Mouse (Mus musculus): ENCODE measurements around the gene Twf2. TPM values are rescaled to one million over a fixed set of nuclear protein-coding genes. Genes with fewer than 3 reads are reported as not detected.
A peak's percentile ranks its signal among the peaks of the same experiment; 100 is the strongest.
"Not testable (repeated sequence)": the region's sequence is repeated elsewhere in the genome, so short reads cannot be mapped to it uniquely, and the experiment has no call there.

The Twf2 gene
- polyA plus RNA-seq, 1 experiment from 2014 or later, result 57.5 TPM

- Histone ChIP-seq H3K4me2 (ENCODE audit: low read length) (peak overlapping the region; percentile 66), H3K4me1 (ENCODE audit: control insufficient read depth, insufficient read depth, low read length) (peaks cover 4% of the 10 kb centered on the region; the same call in 1 of the 2 replicates), H3K4me3 (ENCODE audit: low read depth, low read length) (peak overlapping the region; percentile 45), H3K27me3 (replicated peaks; ENCODE audit: control insufficient read depth, insufficient read depth, low read length) (no peaks in the 10 kb centered on the region), H3K9me3 (replicated peaks; ENCODE audit: control insufficient read depth, low read length) (no peaks in the 10 kb centered on the region), H3K9ac (ENCODE audit: low read length) (peak overlapping the region; percentile 71), H3K27ac (ENCODE audit: low read depth, low read length) (peak overlapping the region; percentile 95; the same call in 1 of the 2 replicates), H3K36me3 (ENCODE audit: control insufficient read depth, insufficient read depth, low read length) (no peaks in the 10 kb centered on the region)
- WGBS, result 45% methylated on average over 5 of the region's 5 CpGs
- DNase-seq (ENCODE audit: low spot score) (no peak), ATAC-seq (no peak)
These were observed 42.5 kb upstream of the Twf2 start for GRCm38 (mm10) chr9:106160426-106160825.

GRCm38 (mm10) chr9:106166709-106167108 lies 36.2 kb upstream of the Twf2 start:
- 82% methylated on average over 2 of the region's 2 CpGs for WGBS
- Histone ChIP-seq H3K9ac (ENCODE audit: low read length) (no peak overlapping the region), H3K27ac (ENCODE audit: low read depth, low read length) (no peak overlapping the region), H3K4me1 (ENCODE audit: control insufficient read depth, insufficient read depth, low read length) (peaks cover 6% of the 10 kb centered on the region; the same call in 1 of the 2 replicates), H3K27me3 (replicated peaks; ENCODE audit: control insufficient read depth, insufficient read depth, low read length) (no peaks in the 10 kb centered on the region), H3K4me2 (ENCODE audit: low read length) (no peak overlapping the region), H3K9me3 (replicated peaks; ENCODE audit: control insufficient read depth, low read length) (no peaks in the 10 kb centered on the region), H3K4me3 (ENCODE audit: low read depth, low read length) (no peak overlapping the region), H3K36me3 (ENCODE audit: control insufficient read depth, insufficient read depth, low read length) (no peaks in the 10 kb centered on the region)
- ATAC-seq, result no peak
- DNase-seq (ENCODE audit: low spot score), result no peak

GRCm38 (mm10) chr9:106167241-106167640 lies 35.7 kb upstream of the Twf2 start:
- ATAC-seq, result no peak
- WGBS, result 75% methylated on average over 3 of the region's 3 CpGs

GRCm38 (mm10) chr9:106167703-106168102 lies 35.2 kb upstream of the Twf2 start:
- H3K9me3 ChIP-seq (replicated peaks; ENCODE audit: control insufficient read depth, low read length), result no peaks in the 10 kb centered on the region
- H3K9ac ChIP-seq (ENCODE audit: low read length), result no peak overlapping the region
- H3K4me2 ChIP-seq (ENCODE audit: low read length), result no peak overlapping the region
- no peaks in the 10 kb centered on the region for H3K27me3 ChIP-seq (replicated peaks; ENCODE audit: control insufficient read depth, insufficient read depth, low read length)
- no peak for DNase-seq (ENCODE audit: low spot score)
- WGBS, result 14% methylated on average over 1 of the region's 1 CpGs
- no peak overlapping the region for H3K27ac ChIP-seq (ENCODE audit: low read depth, low read length)
- H3K4me3 ChIP-seq (ENCODE audit: low read depth, low read length), result no peak overlapping the region
- no peaks in the 10 kb centered on the region for H3K36me3 ChIP-seq (ENCODE audit: control insufficient read depth, insufficient read depth, low read length)
- H3K4me1 ChIP-seq (ENCODE audit: control insufficient read depth, insufficient read depth, low read length), result peaks cover 8% of the 10 kb centered on the region
- ATAC-seq, result no peak

More at GRCm38 (mm10) chr9:106167241-106167640, 35.7 kb upstream of the Twf2 start:
- DNase-seq (ENCODE audit: low spot score), result no peak
- H3K27me3 ChIP-seq (replicated peaks; ENCODE audit: control insufficient read depth, insufficient read depth, low read length), result no peaks in the 10 kb centered on the region
- no peaks in the 10 kb centered on the region for H3K9me3 ChIP-seq (replicated peaks; ENCODE audit: control insufficient read depth, low read length)
- H3K4me3 ChIP-seq (ENCODE audit: low read depth, low read length), result no peak overlapping the region
- H3K9ac ChIP-seq (ENCODE audit: low read length), result no peak overlapping the region
- H3K4me2 ChIP-seq (ENCODE audit: low read length), result no peak overlapping the region
- peaks cover 6% of the 10 kb centered on the region for H3K4me1 ChIP-seq (ENCODE audit: control insufficient read depth, insufficient read depth, low read length)
- H3K27ac ChIP-seq (ENCODE audit: low read depth, low read length), result no peak overlapping the region
- no peaks in the 10 kb centered on the region for H3K36me3 ChIP-seq (ENCODE audit: control insufficient read depth, insufficient read depth, low read length)

GRCm38 (mm10) chr9:106169006-106169405 lies 33.9 kb upstream of the Twf2 start:
- not testable (repeated sequence) for H3K4me2 ChIP-seq (ENCODE audit: low read length); DNase-seq (ENCODE audit: low spot score); H3K4me3 ChIP-seq (ENCODE audit: low read depth, low read length); H3K36me3 ChIP-seq (ENCODE audit: control insufficient read depth, insufficient read depth, low read length); H3K27ac ChIP-seq (ENCODE audit: low read depth, low read length); H3K9me3 ChIP-seq (replicated peaks; ENCODE audit: control insufficient read depth, low read length); H3K9ac ChIP-seq (ENCODE audit: low read length); H3K27me3 ChIP-seq (replicated peaks; ENCODE audit: control insufficient read depth, insufficient read depth, low read length); ATAC-seq
- WGBS, result 82% methylated on average over 1 of the region's 1 CpGs
- H3K4me1 ChIP-seq (ENCODE audit: control insufficient read depth, insufficient read depth, low read length), result peaks cover 20% of the 10 kb centered on the region

GRCm38 (mm10) chr9:106169917-106170316 lies 33.0 kb upstream of the Twf2 start:
- peaks cover 27% of the 10 kb centered on the region for H3K4me1 ChIP-seq (ENCODE audit: control insufficient read depth, insufficient read depth, low read length)
- no peak for DNase-seq (ENCODE audit: low spot score)
- 0 out of 2 replicates have a peak overlapping the region, but pooled peaks have one; percentile 94 for H3K4me3 ChIP-seq (ENCODE audit: low read depth, low read length)
- WGBS, result 42% methylated on average over 6 of the region's 6 CpGs
- peak overlapping the region; percentile 93 for H3K9ac ChIP-seq (ENCODE audit: low read length)
- no peak overlapping the region for H3K27ac ChIP-seq (ENCODE audit: low read depth, low read length)
- no peaks in the 10 kb centered on the region for H3K27me3 ChIP-seq (replicated peaks; ENCODE audit: control insufficient read depth, insufficient read depth, low read length)
- H3K9me3 ChIP-seq (replicated peaks; ENCODE audit: control insufficient read depth, low read length), result no peaks in the 10 kb centered on the region
- H3K36me3 ChIP-seq (ENCODE audit: control insufficient read depth, insufficient read depth, low read length), result no peaks in the 10 kb centered on the region
- peak overlapping the region; percentile 87 for H3K4me2 ChIP-seq (ENCODE audit: low read length)
- no peak for ATAC-seq

- DNase-seq (ENCODE audit: low spot score) (peak; percentile 95), ATAC-seq (peak; percentile 92)
- Histone ChIP-seq H3K4me3 (ENCODE audit: low read depth, low read length) (peak within 1 kb of the TSS; percentile 94), H3K9ac (ENCODE audit: low read length) (peak within 1 kb of the TSS; percentile 93), H3K27ac (ENCODE audit: low read depth, low read length) (peak within 1 kb of the TSS; percentile 97), H3K4me2 (ENCODE audit: low read length) (peak within 1 kb of the TSS; percentile 87), H3K9me3 (replicated peaks; ENCODE audit: control insufficient read depth, low read length) (no peaks in the 10 kb centered on the region), H3K4me1 (ENCODE audit: control insufficient read depth, insufficient read depth, low read length) (peaks cover 27% of the 10 kb centered on the region), H3K36me3 (ENCODE audit: control insufficient read depth, insufficient read depth, low read length) (no peaks in the 10 kb centered on the region), H3K27me3 (replicated peaks; ENCODE audit: control insufficient read depth, insufficient read depth, low read length) (no peaks in the 10 kb centered on the region)
- under 1% methylated on average over 68 of the region's 81 CpGs for WGBS
These were observed 32.2 kb upstream of the Twf2 start, which contains the start of gene Wdr82 for GRCm38 (mm10) chr9:106170556-106171345. TSS of gene Wdr82 (plus strand) at chr9:106170928.

GRCm38 (mm10) chr9:106171346-106172158 lies 31.4 kb upstream of the Twf2 start:
- Histone ChIP-seq H3K4me3 (ENCODE audit: low read depth, low read length) (peak overlapping the region; percentile 94), H3K4me1 (ENCODE audit: control insufficient read depth, insufficient read depth, low read length) (peaks cover 27% of the 10 kb centered on the region), H3K27me3 (replicated peaks; ENCODE audit: control insufficient read depth, insufficient read depth, low read length) (no peaks in the 10 kb centered on the region), H3K27ac (ENCODE audit: low read depth, low read length) (peak overlapping the region; percentile 97), H3K4me2 (ENCODE audit: low read length) (peak overlapping the region; percentile 87), H3K36me3 (ENCODE audit: control insufficient read depth, insufficient read depth, low read length) (peaks cover 4% of the 10 kb centered on the region; the same call in 1 of the 2 replicates), H3K9ac (ENCODE audit: low read length) (peak overlapping the region; percentile 93), H3K9me3 (replicated peaks; ENCODE audit: control insufficient read depth, low read length) (no peaks in the 10 kb centered on the region)
- 1% methylated on average over 30 of the region's 30 CpGs for WGBS
- DNase-seq (ENCODE audit: low spot score), result peak; percentile 62
- ATAC-seq, result peak; percentile 67

Measured in forebrain, embryonic 14.5 days (tissue).